Mouse (Mus musculus) stomach, embryonic 16.5 days (tissue): ENCODE measurements around the gene Fam126a. TPM values are rescaled to one million over a fixed set of nuclear protein-coding genes. Genes with fewer than 3 reads are reported as not detected.
"Not testable (repeated sequence)": the region's sequence is repeated elsewhere in the genome, so short reads cannot be mapped to it uniquely, and the experiment has no call there.

Experiments
- ATAC-seq: fragments of 200-750 bp; cut with Nextera tagmentation; 2 replicates; pipeline ENCODE4 v1.8.0; 2017; ENCODE audit warnings: moderate number of reproducible peaks, moderate TSS enrichment; ENCODE audit not compliant: insufficient read depth, low FRiP score
- H3K27ac ChIP-seq: fragments of 300-500 bp; sonication (generic); 2 replicates; pipeline ENCODE4 v1.5.1; 2014; ENCODE audit warnings: low read length
- H3K27me3 ChIP-seq: fragments of 300-500 bp; sonication (generic); 2 replicates; pipeline ENCODE4 v1.6.1; 2014; ENCODE audit warnings: low read length, control low read depth, mixed read lengths; ENCODE audit not compliant: control insufficient read depth, insufficient read depth
- H3K36me3 ChIP-seq: fragments of 300-500 bp; sonication (generic); 2 replicates; pipeline ENCODE4 v1.6.1; 2014; ENCODE audit warnings: low read length; ENCODE audit not compliant: control insufficient read depth, insufficient read depth
- H3K4me1 ChIP-seq: fragments of 300-500 bp; sonication (generic); 2 replicates; pipeline ENCODE4 v1.6.1; 2014; ENCODE audit warnings: low read length, control low read depth, mixed read lengths; ENCODE audit not compliant: control insufficient read depth, insufficient read depth
- H3K4me2 ChIP-seq: fragments of 300-500 bp; sonication (generic); 2 replicates; pipeline ENCODE4 v1.6.1; 2014; ENCODE audit warnings: low read depth, low read length, mixed read lengths
- H3K4me3 ChIP-seq: fragments of 300-500 bp; sonication (generic); replicated peaks from 2 replicates; pipeline ENCODE4 v1.5.1; 2014; ENCODE audit warnings: mild to moderate bottlenecking, low read length
- H3K9ac ChIP-seq: fragments of 300-500 bp; sonication (generic); 2 replicates; pipeline ENCODE4 v1.6.1; 2014; ENCODE audit warnings: low read length
- H3K9me3 ChIP-seq: fragments of 300-500 bp; sonication (generic); replicated peaks from 2 replicates; pipeline ENCODE4 v1.6.1; 2016; ENCODE audit warnings: low read length, control low read depth; ENCODE audit not compliant: control insufficient read depth
- WGBS: fragments of 180-500 bp; shearing (Covaris S2); extraction: QIAGEN DNeasy Blood & Tissue Kit; methylation state at CpG from one replicate; pipeline ENCODE4 v1.1.7; 2014; 5-methylcytosine and 5-hydroxymethylcytosine counted together
- polyA plus RNA-seq: library from polyadenylated mRNA; unstranded; fragments of >200 nt; fragmentation: Nextera tagmentation; extraction: Ambion mirVana; gene quantifications from 2 replicates; pipeline ENCODE4 v1.2.1, GENCODE M21; 2015

The Fam126a gene
- polyA plus RNA-seq, 1 experiment from 2014 or later = 19.1 TPM

- 81% methylated on average over 2 of the region's 2 CpGs for WGBS
- ATAC-seq, H3K4me1 ChIP-seq, H3K27me3 ChIP-seq, H3K36me3 ChIP-seq, H3K27ac ChIP-seq, H3K4me2 ChIP-seq, H3K4me3 ChIP-seq, H3K9me3 ChIP-seq, H3K9ac ChIP-seq: not testable (repeated sequence)
These were observed 159.2 kb downstream of the Fam126a start for GRCm38 (mm10) chr5:23871323-23871722.

GRCm38 (mm10) chr5:23865941-23866340, 164.5 kb downstream of the Fam126a start:
- ATAC-seq = no peak
- Histone ChIP-seq H3K4me2 (no peak overlapping the region), H3K9ac (no peak overlapping the region), H3K27ac (no peak overlapping the region), H3K27me3 (no peaks in the 10 kb centered on the region), H3K36me3 (no peaks in the 10 kb centered on the region), H3K4me3 (no peak overlapping the region), H3K9me3 (no peaks in the 10 kb centered on the region), H3K4me1 (peaks cover 16% of the 10 kb centered on the region)
- WGBS = 91% methylated on average over 5 of the region's 5 CpGs

Other genes starting within 250 kb of the Fam126a start
- 31.0 and 31.3 TPM in 2 replicates for gene Pus7, start 247.0 kb downstream of the Fam126a start, polyA plus RNA-seq
- 39.3 and 41.0 TPM in 2 replicates for gene Rint1, start 243.0 kb downstream of the Fam126a start, polyA plus RNA-seq
- 106 and 120 TPM in 2 replicates for gene Tomm7, start 186.5 kb downstream of the Fam126a start, polyA plus RNA-seq
- gene Klhl7, start 69.9 kb upstream of the Fam126a start, polyA plus RNA-seq = 46.4 and 52.3 TPM in 2 replicates
- gene Nupl2, start 134.3 kb upstream of the Fam126a start, polyA plus RNA-seq = 10.9 and 11.2 TPM in 2 replicates